Mouse (Mus musculus): ENCODE measurements at regions not wholly inside any gene's neighbourhood (a gene's known extent, or its start where the extent isn't known, plus 50 kb on each side); places are given as distances from the start of the nearest gene placed in this dataset.

GRCm38 (mm10) chr8:49553175-49553574, 709.4 kb upstream of the Tenm3 start:
- TF ChIP-seq ZNF384 (IDR thresholded peaks at IDR 0.05; ENCODE audit: low read depth, low read length): no peak
- no peak for TF ChIP-seq HCFC1 (IDR thresholded peaks at IDR 0.05; ENCODE audit: borderline replicate concordance, insufficient read depth, low read length)
